Mouse (Mus musculus): ENCODE data around the gene Tbc1d5. TPM values are rescaled to one million over a fixed set of nuclear protein-coding genes. Genes with fewer than 3 reads are reported as not detected.
A peak's percentile ranks its signal among the peaks of the same experiment; 100 is the strongest.

Tbc1d5 gene
- polyA plus RNA-seq, 1 experiment from 2014 or later: 6.1 TPM

GRCm38 (mm10) chr17:51209565-51209964 is 30.4 kb upstream of the Tbc1d5 start:
- ATAC-seq (replicated peaks; ENCODE audit: low FRiP score, low read depth): no peak
- no peaks in the 10 kb centered on the region for H3K36me3 ChIP-seq (ENCODE audit: insufficient read depth, low read length)
- no peak overlapping the region for H3K4me3 ChIP-seq (replicated peaks; ENCODE audit: low read depth, low read length)
- WGBS: 86% methylated on average over 2 of the region's 2 CpGs
- no peak overlapping the region for H3K27ac ChIP-seq
- no peaks in the 10 kb centered on the region for H3K9me3 ChIP-seq (replicated peaks; ENCODE audit: low read length)
- DNase-seq (ENCODE audit: low spot score): no peak
- no peak overlapping the region for H3K4me2 ChIP-seq (ENCODE audit: low read length)
- no peaks in the 10 kb centered on the region for H3K27me3 ChIP-seq (ENCODE audit: insufficient read depth, low read length)
- H3K9ac ChIP-seq (ENCODE audit: low read depth, low read length): no peak overlapping the region
- no peaks in the 10 kb centered on the region for H3K4me1 ChIP-seq (replicated peaks; ENCODE audit: insufficient read depth, low read length)
- TF ChIP-seq CTCF (IDR thresholded peaks at IDR 0.05; ENCODE audit: low read depth): no peak

- Histone ChIP-seq H3K27ac (no peak overlapping the region), H3K9me3 (replicated peaks; ENCODE audit: low read length) (no peaks in the 10 kb centered on the region), H3K4me2 (ENCODE audit: low read length) (no peak overlapping the region), H3K9ac (ENCODE audit: low read depth, low read length) (no peak overlapping the region), H3K4me1 (replicated peaks; ENCODE audit: insufficient read depth, low read length) (no peaks in the 10 kb centered on the region), H3K36me3 (ENCODE audit: insufficient read depth, low read length) (no peaks in the 10 kb centered on the region), H3K27me3 (ENCODE audit: insufficient read depth, low read length) (no peaks in the 10 kb centered on the region), H3K4me3 (replicated peaks; ENCODE audit: low read depth, low read length) (no peak overlapping the region)
- ATAC-seq (replicated peaks; ENCODE audit: low FRiP score, low read depth): no peak
- DNase-seq (ENCODE audit: low spot score): no peak
- 83% methylated on average over 2 of the region's 2 CpGs for WGBS
- no peak for TF ChIP-seq CTCF (IDR thresholded peaks at IDR 0.05; ENCODE audit: low read depth)
These were observed 25.5 kb upstream of the Tbc1d5 start for GRCm38 (mm10) chr17:51204643-51205042.

GRCm38 (mm10) chr17:51195561-51195960 is 16.4 kb upstream of the Tbc1d5 start:
- ATAC-seq (replicated peaks; ENCODE audit: low FRiP score, low read depth): no peak
- Histone ChIP-seq H3K27ac (no peak overlapping the region), H3K4me2 (ENCODE audit: low read length) (no peak overlapping the region), H3K9ac (ENCODE audit: low read depth, low read length) (no peak overlapping the region), H3K4me3 (replicated peaks; ENCODE audit: low read depth, low read length) (no peak overlapping the region), H3K27me3 (ENCODE audit: insufficient read depth, low read length) (no peaks in the 10 kb centered on the region), H3K4me1 (replicated peaks; ENCODE audit: insufficient read depth, low read length) (no peaks in the 10 kb centered on the region), H3K9me3 (replicated peaks; ENCODE audit: low read length) (no peaks in the 10 kb centered on the region), H3K36me3 (ENCODE audit: insufficient read depth, low read length) (no peaks in the 10 kb centered on the region)
- WGBS: 72% methylated on average over 2 of the region's 2 CpGs
- DNase-seq (ENCODE audit: low spot score): no peak
- no peak for TF ChIP-seq CTCF (IDR thresholded peaks at IDR 0.05; ENCODE audit: low read depth)

GRCm38 (mm10) chr17:51194787-51195186 is 15.6 kb upstream of the Tbc1d5 start:
- ATAC-seq (replicated peaks; ENCODE audit: low FRiP score, low read depth) (no peak), DNase-seq (ENCODE audit: low spot score) (no peak)
- 85% methylated on average over 2 of the region's 2 CpGs for WGBS
- Histone ChIP-seq H3K4me2 (ENCODE audit: low read length) (no peak overlapping the region), H3K9ac (ENCODE audit: low read depth, low read length) (no peak overlapping the region), H3K4me1 (replicated peaks; ENCODE audit: insufficient read depth, low read length) (no peaks in the 10 kb centered on the region), H3K27me3 (ENCODE audit: insufficient read depth, low read length) (no peaks in the 10 kb centered on the region), H3K4me3 (replicated peaks; ENCODE audit: low read depth, low read length) (no peak overlapping the region), H3K9me3 (replicated peaks; ENCODE audit: low read length) (no peaks in the 10 kb centered on the region), H3K27ac (no peak overlapping the region), H3K36me3 (ENCODE audit: insufficient read depth, low read length) (no peaks in the 10 kb centered on the region)
- no peak for TF ChIP-seq CTCF (IDR thresholded peaks at IDR 0.05; ENCODE audit: low read depth)

- DNase-seq (ENCODE audit: low spot score) (no peak), ATAC-seq (replicated peaks; ENCODE audit: low FRiP score, low read depth) (no peak)
- no peak overlapping the region for H3K4me2 ChIP-seq (ENCODE audit: low read length)
- no peaks in the 10 kb centered on the region for H3K9me3 ChIP-seq (replicated peaks; ENCODE audit: low read length)
- no peak overlapping the region for H3K4me3 ChIP-seq (replicated peaks; ENCODE audit: low read depth, low read length)
- no peak for TF ChIP-seq CTCF (IDR thresholded peaks at IDR 0.05; ENCODE audit: low read depth)
- no peaks in the 10 kb centered on the region for H3K4me1 ChIP-seq (replicated peaks; ENCODE audit: insufficient read depth, low read length)
- no peaks in the 10 kb centered on the region for H3K36me3 ChIP-seq (ENCODE audit: insufficient read depth, low read length)
- H3K27me3 ChIP-seq (ENCODE audit: insufficient read depth, low read length): no peaks in the 10 kb centered on the region
- H3K9ac ChIP-seq (ENCODE audit: low read depth, low read length): no peak overlapping the region
- H3K27ac ChIP-seq: no peak overlapping the region
- WGBS: 90% methylated on average over 1 of the region's 1 CpGs
These were observed 12.2 kb upstream of the Tbc1d5 start for GRCm38 (mm10) chr17:51191381-51191780.

- TF ChIP-seq CTCF (IDR thresholded peaks at IDR 0.05; ENCODE audit: low read depth): no peak
- no peaks in the 10 kb centered on the region for H3K9me3 ChIP-seq (replicated peaks; ENCODE audit: low read length)
- no peak overlapping the region for H3K4me2 ChIP-seq (ENCODE audit: low read length)
- WGBS: 86% methylated on average over 2 of the region's 2 CpGs
- H3K36me3 ChIP-seq (ENCODE audit: insufficient read depth, low read length): no peaks in the 10 kb centered on the region
- H3K27me3 ChIP-seq (ENCODE audit: insufficient read depth, low read length): no peaks in the 10 kb centered on the region
- no peaks in the 10 kb centered on the region for H3K4me1 ChIP-seq (replicated peaks; ENCODE audit: insufficient read depth, low read length)
- H3K9ac ChIP-seq (ENCODE audit: low read depth, low read length): no peak overlapping the region
- no peak for DNase-seq (ENCODE audit: low spot score)
- no peak overlapping the region for H3K4me3 ChIP-seq (replicated peaks; ENCODE audit: low read depth, low read length)
- ATAC-seq (replicated peaks; ENCODE audit: low FRiP score, low read depth): no peak
- H3K27ac ChIP-seq: no peak overlapping the region
These were observed 3.6 kb upstream of the Tbc1d5 start for GRCm38 (mm10) chr17:51182715-51183114.

- no peaks in the 10 kb centered on the region for H3K4me1 ChIP-seq (replicated peaks; ENCODE audit: insufficient read depth, low read length)
- DNase-seq (ENCODE audit: low spot score): peak; percentile 88
- TF ChIP-seq CTCF (IDR thresholded peaks at IDR 0.05; ENCODE audit: low read depth): no peak
- H3K4me2 ChIP-seq (ENCODE audit: low read length): peak overlapping the region; percentile 72
- WGBS: 0% methylated on average over 49 of the region's 59 CpGs
- H3K36me3 ChIP-seq (ENCODE audit: insufficient read depth, low read length): no peaks in the 10 kb centered on the region
- ATAC-seq (replicated peaks; ENCODE audit: low FRiP score, low read depth): peak; percentile 82
- peak overlapping the region; percentile 99 for H3K27ac ChIP-seq
- peak overlapping the region; percentile 74 for H3K4me3 ChIP-seq (replicated peaks; ENCODE audit: low read depth, low read length)
- peak overlapping the region; percentile 86 for H3K9ac ChIP-seq (ENCODE audit: low read depth, low read length)
- H3K9me3 ChIP-seq (replicated peaks; ENCODE audit: low read length): no peaks in the 10 kb centered on the region
- no peaks in the 10 kb centered on the region for H3K27me3 ChIP-seq (ENCODE audit: insufficient read depth, low read length)
These were observed 509 bp downstream of the Tbc1d5 start for GRCm38 (mm10) chr17:51178491-51179194.
